Mouse (Mus musculus) frontal cortex, postnatal 25 days (tissue): ENCODE measurements at regions not wholly inside any gene's neighbourhood (a gene's known extent, or its start where the extent isn't known, plus 50 kb on each side); places are given as distances from the start of the nearest gene placed in this dataset.
A peak's percentile ranks its signal among the peaks of the same experiment; 100 is the strongest.
"Not testable (repeated sequence)": the region's sequence is repeated elsewhere in the genome, so short reads cannot be mapped to it uniquely, and the experiment has no call there.

ENCODE experiments used
- DNase-seq, 2 experiments: peaks; one replicate each; pipeline ENCODE4 v3.0.0; 2022; ENCODE audit warnings: low spot score in 2 of 2

GRCm38 (mm10) chr10:117499177-117499863 is 119.5 kb upstream of the Cpsf6 start:
- no peak for DNase-seq

GRCm38 (mm10) chr10:117498497-117498896 is 118.7 kb upstream of the Cpsf6 start:
- no peak for DNase-seq

DNA sequence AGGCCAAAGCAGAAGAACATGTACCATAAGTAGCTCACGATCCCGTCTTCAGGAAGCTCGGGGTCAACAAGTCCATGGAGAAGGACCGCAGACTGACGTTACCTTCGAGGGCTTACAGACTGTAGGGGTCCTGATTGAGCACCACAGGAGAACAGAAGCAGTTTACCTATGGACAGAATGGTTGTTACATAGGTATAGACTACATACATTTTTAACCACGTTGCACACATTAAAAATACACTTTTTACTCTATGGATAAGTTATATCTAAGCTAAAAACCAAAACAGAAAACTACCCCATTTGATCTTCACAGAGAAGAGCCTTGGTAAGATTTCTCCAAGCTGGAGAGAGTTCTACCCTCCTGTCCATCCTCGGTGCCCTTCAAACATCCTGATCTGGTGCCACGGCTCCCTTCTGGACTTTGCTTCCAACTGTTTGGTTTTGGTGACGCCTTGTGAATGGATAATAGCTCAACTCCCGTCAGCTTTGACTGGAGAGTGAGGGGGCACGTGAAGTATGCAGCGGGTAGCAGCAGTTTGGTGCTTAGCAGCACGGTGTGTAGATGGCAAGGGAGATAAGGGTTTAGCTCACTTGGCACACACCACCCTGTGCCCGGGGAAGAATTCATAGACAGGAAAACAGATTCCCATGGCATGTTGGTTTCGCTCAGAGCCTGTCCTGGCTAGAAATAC is 117.9 kb upstream of the Cpsf6 start:
- no peak for DNase-seq

DNA sequence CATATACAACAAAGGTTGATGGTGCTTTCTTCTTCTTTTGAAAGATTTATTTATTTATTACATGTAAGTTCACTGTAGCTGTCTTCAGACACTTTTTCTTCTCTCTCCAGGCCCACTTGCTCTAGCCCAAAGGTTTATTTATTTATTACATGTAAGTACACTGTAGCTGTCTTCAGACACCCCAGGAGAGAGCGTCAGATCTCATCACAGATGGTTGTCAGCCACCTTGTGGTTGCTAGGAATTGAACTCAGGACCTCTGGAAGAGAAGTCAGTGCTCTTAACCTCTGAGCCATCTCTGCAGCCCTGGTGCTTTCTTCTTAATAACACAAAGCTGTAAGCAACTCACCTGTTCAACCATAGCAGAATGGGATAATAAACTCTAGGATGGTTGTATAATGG is 117.3 kb upstream of the Cpsf6 start:
- not testable (repeated sequence) for DNase-seq

DNA sequence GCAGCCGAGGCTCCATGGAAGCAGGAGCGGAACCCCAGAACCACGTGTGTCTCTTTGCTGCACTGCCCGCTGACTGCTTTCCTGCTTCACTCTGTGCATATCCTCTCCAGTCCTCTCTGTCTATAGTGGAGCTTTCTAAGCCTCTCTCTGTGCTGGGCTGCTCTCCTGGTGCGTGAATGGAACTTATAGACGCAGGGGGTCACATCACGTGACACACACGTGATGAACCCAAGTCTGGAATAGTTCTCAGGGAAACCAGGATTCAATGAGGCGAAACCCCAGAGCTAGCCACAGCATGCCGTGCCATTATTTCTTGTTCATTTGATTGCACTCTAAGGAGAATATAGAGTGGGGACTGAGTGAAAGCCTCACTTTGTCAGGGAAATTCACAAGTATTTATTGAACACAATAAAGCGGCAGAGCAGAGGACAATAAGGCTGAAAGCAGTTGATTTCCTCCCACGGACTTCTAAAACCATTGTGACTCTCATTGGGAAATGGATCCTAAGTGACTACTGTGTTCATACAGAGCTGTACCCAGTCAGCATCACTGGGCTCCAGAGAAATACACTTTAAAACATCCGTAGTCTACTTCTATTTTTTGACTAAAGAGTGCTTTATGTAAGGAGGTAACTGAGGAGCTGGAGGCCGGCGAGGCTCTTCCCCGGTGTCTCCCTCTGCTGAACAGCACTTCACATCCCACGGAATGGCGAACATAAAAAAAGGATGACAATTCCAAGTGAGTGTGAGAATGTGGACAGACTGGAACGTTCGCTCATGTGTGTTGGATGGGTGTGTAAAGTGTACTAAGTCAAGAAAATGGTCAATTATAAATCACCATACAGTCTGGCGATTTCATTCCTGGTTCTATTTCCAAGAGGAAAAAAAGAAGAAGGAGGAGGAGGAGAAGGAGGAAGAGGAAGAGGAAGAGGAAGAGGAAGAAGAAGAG is 116.5 kb upstream of the Cpsf6 start:
- DNase-seq, result no peak

GRCm38 (mm10) chr10:117494171-117494701 is 114.4 kb upstream of the Cpsf6 start:
- DNase-seq, result no peak

- no peak for DNase-seq
Observed at GRCm38 (mm10) chr10:117493824-117494121, 114.0 kb upstream of the Cpsf6 start.

DNA sequence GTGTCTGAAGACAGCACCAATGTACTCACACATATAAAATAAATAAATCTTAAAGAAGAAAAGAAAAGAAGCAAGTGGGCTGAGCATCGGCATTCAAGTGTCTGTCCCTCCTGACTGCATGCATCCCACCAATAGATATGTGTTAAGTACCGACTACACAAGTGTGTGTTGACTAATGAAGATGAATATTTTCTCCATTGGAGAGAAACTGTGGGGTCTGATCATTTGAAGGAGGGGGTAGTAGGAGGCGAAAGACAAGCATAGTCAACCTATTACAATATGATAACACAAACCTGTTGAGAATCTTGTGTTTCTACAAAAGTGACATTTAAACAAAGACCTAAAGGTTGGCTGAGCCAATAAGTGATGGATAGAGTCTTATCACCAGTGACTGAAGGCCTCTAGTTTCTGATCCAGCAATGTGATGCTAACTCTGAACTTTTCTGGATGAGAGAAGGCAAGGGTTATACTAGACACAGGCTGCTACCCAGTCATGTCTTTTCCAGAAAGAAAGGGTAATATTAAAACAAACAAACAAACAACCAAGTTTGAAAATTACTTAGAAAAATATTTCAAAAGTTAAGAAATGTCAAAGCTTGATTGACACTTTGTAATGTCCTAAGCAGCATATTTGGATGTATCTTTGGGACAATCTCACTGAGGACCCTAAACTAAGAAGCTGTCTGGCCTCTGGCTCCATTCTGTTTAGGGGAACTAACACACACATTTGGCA is 113.4 kb upstream of the Cpsf6 start:
- no peak for DNase-seq

DNA sequence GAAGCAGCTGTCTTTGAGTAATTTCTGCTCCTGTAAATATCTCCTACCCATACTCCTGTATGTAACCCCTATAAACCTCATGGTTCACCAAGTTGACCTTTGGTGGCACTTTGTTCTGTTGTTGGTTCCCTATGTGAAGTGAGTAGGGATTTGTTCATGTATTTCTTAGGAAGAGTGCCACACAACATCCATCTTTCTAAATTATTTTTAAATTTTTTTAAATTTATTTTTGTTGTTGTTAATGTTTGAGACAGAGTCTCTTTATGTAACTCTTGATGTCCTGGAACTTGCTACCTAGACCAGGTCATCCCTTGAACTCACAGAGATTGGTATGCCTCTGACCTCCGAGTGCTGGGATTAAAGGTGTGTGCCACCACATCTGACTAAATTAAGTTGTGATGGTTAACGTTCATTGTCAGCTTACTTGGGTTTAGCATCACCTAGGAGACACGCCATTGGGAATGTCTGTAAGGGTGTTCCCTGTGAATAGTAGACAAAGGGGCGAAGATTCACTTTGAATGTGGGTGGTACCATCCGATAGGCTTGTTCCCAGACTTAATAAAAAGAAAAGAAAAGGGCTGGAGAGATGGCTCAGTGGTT is 112.7 kb upstream of the Cpsf6 start:
- no peak for DNase-seq

DNA sequence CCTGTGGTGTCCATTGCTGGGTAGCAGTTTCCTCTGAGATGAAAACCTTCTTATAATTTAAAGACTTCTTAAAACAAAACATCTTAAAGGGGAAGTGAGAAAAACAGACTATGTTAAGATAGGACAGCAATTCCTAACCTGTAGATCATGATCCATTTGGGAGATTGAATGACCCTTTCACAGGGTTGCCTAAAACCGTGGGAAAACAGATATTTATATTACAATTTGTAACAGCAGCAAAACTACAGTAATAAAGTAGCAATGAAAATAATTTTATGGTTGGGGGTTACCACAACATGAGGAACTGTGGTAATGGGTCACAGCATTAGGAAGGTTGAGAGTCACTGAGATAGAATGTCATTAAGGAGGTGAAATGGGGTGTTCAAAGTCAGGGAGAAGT is 111.9 kb upstream of the Cpsf6 start:
- no peak for DNase-seq

- no peak for DNase-seq
Observed at GRCm38 (mm10) chr10:117490851-117491595, 111.2 kb upstream of the Cpsf6 start.

GRCm38 (mm10) chr10:117483091-117483600 is 103.3 kb upstream of the Cpsf6 start:
- no peak for DNase-seq

DNA sequence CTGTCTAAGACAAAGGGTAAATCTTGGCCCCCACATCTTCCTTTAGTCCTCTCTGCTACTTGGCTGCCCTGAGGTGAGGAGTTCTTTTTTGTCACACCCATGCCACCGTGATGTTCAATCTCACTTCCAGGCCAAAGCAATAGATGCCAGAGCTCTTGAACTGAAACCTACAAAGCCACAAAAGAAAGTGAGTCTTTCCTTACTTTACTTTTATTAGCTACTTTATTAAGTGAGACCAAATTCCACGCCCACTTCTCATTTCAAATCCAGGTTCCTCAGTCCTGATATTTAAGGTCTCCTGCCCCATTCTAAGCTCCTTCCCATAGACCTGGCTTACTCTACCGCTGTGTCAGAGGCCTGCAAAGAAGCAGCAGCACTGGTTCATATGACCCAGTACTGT is 102.5 kb upstream of the Cpsf6 start:
- no peak for DNase-seq

GRCm38 (mm10) chr10:117481341-117481990 is 101.7 kb upstream of the Cpsf6 start:
- DNase-seq, result no peak

- DNase-seq, result no peak
Observed at GRCm38 (mm10) chr10:117480456-117480850, 100.6 kb upstream of the Cpsf6 start.

DNA sequence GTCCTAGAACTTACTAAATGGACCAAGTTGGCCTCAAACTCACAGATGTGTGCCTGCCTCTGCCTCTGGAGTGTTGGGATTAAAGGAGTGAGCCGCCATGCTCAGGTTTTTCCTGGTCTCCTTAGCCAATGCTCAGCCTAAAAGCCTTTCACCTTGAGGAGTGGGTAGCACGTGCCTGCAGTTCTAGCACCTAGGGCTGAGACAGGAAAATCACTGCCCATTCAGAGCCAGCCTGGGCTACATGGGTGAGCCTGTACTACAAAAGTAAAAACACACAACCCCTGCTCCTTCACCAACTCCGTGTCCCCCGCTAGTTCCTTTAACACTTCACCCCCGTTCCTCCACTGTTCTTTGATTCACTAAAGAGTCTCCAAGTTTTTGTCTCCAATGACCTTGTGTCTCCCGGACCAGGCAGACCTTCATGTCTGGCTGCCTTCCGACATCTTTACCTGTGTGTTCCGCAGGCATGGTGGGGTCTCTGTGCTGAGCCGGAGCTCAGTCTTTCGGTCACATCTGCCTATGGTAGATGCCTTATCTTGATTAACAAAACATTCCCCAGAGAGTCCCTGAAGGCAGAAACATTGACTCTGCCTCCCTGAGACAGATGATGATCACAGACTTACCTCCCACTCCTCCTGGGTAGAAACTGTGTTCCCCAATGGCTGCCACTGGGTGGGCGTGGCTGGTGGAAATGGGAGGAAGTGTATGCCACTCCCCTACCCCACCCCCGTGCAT is 100.1 kb upstream of the Cpsf6 start:
- no peak for DNase-seq

- no peak for DNase-seq
Observed at GRCm38 (mm10) chr10:117478931-117479280, 99.1 kb upstream of the Cpsf6 start.

GRCm38 (mm10) chr10:117478202-117478930 is 98.6 kb upstream of the Cpsf6 start:
- peak; percentile 9 to 17 for DNase-seq
